Mouse (Mus musculus) ES-Bruce4 (cell line): ENCODE results near the gene Trove2.

Experiments used
- CTCF ChIP-seq: IDR thresholded peaks from one replicate; pipeline ENCODE4 v1.8.1; 2011; ENCODE audit warnings: low read depth, low read length
- EP300 ChIP-seq: IDR thresholded peaks from 2 replicates; pipeline ENCODE4 v1.6.1; 2011; ENCODE audit warnings: low read depth, low read length; ENCODE audit not compliant: insufficient read depth
- POLR2A ChIP-seq: IDR thresholded peaks from one replicate; pipeline ENCODE4 v1.8.1; 2011; ENCODE audit warnings: low read length; ENCODE audit not compliant: insufficient read depth

- no peak for TF ChIP-seq CTCF
- no peak for TF ChIP-seq POLR2A
- no peak for TF ChIP-seq EP300
Measured at GRCm38 (mm10) chr1:143738811-143739210, 38.1 kb downstream of the Trove2 start.
